Mouse (Mus musculus) hindbrain, postnatal 0 days (tissue): ENCODE data around the gene Lmx1a. TPM values are rescaled to one million over a fixed set of nuclear protein-coding genes. Genes with fewer than 3 reads are reported as not detected.

ENCODE experiments used
- ATAC-seq: fragments of 200-750 bp; cut with Nextera tagmentation; 2 replicates; pipeline ENCODE4 v1.8.0; 2017; ENCODE audit warnings: mild to moderate bottlenecking, moderate TSS enrichment, moderate library complexity
- DNase-seq: peaks from one replicate; pipeline ENCODE4 v3.0.0-alpha.2; 2015; ENCODE audit warnings: low spot score
- H3K27ac ChIP-seq: fragments of 300-500 bp; sonication (generic); 2 replicates; pipeline ENCODE4 v1.5.1; 2014; ENCODE audit warnings: mild to moderate bottlenecking
- H3K27me3 ChIP-seq: fragments of 300-500 bp; sonication (generic); 2 replicates; pipeline ENCODE4 v1.6.1; 2014; ENCODE audit warnings: low read length, mixed read lengths; ENCODE audit not compliant: insufficient read depth
- H3K36me3 ChIP-seq: fragments of 300-500 bp; sonication (generic); 2 replicates; pipeline ENCODE4 v1.6.1; 2014; ENCODE audit warnings: low read length, mixed read lengths; ENCODE audit not compliant: insufficient read depth
- H3K4me1 ChIP-seq: fragments of 300-500 bp; sonication (generic); 2 replicates; pipeline ENCODE4 v1.6.1; 2014; ENCODE audit warnings: antibody characterized with exemption, low read length, mixed read lengths; ENCODE audit not compliant: insufficient read depth
- H3K4me2 ChIP-seq: fragments of 300-500 bp; sonication (generic); 2 replicates; pipeline ENCODE4 v1.6.1; 2014; ENCODE audit warnings: low read depth, mild to moderate bottlenecking, low read length, moderate library complexity, mixed read lengths
- H3K4me3 ChIP-seq: fragments of 300-500 bp; sonication (generic); 2 replicates; pipeline ENCODE4 v1.5.1; 2014; ENCODE audit warnings: low read length
- H3K9ac ChIP-seq: fragments of 300-500 bp; sonication (generic); replicated peaks from 2 replicates; pipeline ENCODE4 v1.6.1; 2014; ENCODE audit warnings: mild to moderate bottlenecking, low read length, moderate library complexity, mixed read lengths
- H3K9me3 ChIP-seq: fragments of 300-500 bp; sonication (generic); 2 replicates; pipeline ENCODE4 v1.6.1; 2016; ENCODE audit warnings: low read length, mixed read lengths
- CTCF ChIP-seq: IDR thresholded peaks from 2 replicates; pipeline ENCODE4 v1.5.1; 2016; ENCODE audit warnings: antibody characterized with exemption, control low read depth, low read depth
- WGBS: fragments of 180-500 bp; shearing (Covaris S2); extraction: QIAGEN DNeasy Blood & Tissue Kit; methylation state at CpG from one replicate; pipeline ENCODE4 v1.1.7; 2014; 5-methylcytosine and 5-hydroxymethylcytosine counted together
- polyA plus RNA-seq: library from polyadenylated mRNA; unstranded; fragments of >200 nt; fragmentation: Nextera tagmentation; extraction: Ambion mirVana; gene quantifications from 2 replicates; pipeline ENCODE4 v1.2.1, GENCODE M21; 2015
- total RNA-seq: library from RNA; depleted of rRNA; stranded (reverse); fragments of >200 nt; gene quantifications from 2 replicates; pipeline ENCODE4 v1.2.3, GENCODE M21; 2014; rRNA removed

Lmx1a gene
- total and polyA plus RNA-seq, 2 experiments from 2014 or later = 5.7 to 12.5 TPM

DNA sequence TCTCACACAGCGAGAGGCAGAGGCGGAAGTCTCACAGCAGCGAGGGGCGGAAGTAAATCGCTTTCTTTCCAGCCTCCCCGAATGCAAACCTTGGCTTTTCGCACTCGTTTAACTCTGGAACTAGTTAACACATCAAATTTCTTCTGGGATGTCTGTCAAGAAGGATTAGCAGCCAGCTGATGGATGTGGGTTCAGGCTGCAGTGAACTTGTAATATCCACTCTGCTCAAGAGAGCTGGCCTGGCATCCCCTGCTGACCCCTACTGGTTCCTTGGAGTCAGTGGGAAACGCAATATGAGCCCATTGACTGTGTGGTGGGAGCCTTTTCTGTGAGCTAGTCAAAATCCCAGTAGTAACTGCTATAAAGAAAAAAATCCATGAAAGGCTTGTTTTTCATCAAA, 199.8 kb downstream of the Lmx1a start:
- H3K27me3 ChIP-seq = no peaks in the 10 kb centered on the region
- ATAC-seq (0 out of 2 replicates have a peak, but pooled peaks have one; percentile 67), DNase-seq (peak; percentile 68)
- H3K4me2 ChIP-seq = peak overlapping the region; percentile 42
- H3K27ac ChIP-seq = no peak overlapping the region
- no peak overlapping the region for H3K4me3 ChIP-seq
- no peaks in the 10 kb centered on the region for H3K9me3 ChIP-seq
- peak; percentile 66 for TF ChIP-seq CTCF
- H3K9ac ChIP-seq = 0 out of 2 replicates have a peak overlapping the region, but pooled peaks have one; percentile 10
- H3K4me1 ChIP-seq = no peaks in the 10 kb centered on the region
- H3K36me3 ChIP-seq = no peaks in the 10 kb centered on the region
- WGBS = 24% methylated on average over 9 of the region's 9 CpGs

GRCm38 (mm10) chr1:167896234-167896633, 207.2 kb downstream of the Lmx1a start:
- no peaks in the 10 kb centered on the region for H3K4me1 ChIP-seq
- ATAC-seq = peak; percentile 61
- peak; percentile 83 for TF ChIP-seq CTCF
- no peak overlapping the region for H3K9ac ChIP-seq
- no peaks in the 10 kb centered on the region for H3K36me3 ChIP-seq
- no peak overlapping the region for H3K4me3 ChIP-seq
- no peak overlapping the region for H3K27ac ChIP-seq
- H3K27me3 ChIP-seq = no peaks in the 10 kb centered on the region
- DNase-seq = peak; percentile 83
- H3K9me3 ChIP-seq = no peaks in the 10 kb centered on the region
- 36% methylated on average over 7 of the region's 7 CpGs for WGBS
- H3K4me2 ChIP-seq = no peak overlapping the region

Other genes with a start within 250 kb of the Lmx1a start
- 0.37 TPM in 1 of 2 replicates, not detected in the other for gene Lrrc52, start 222.5 kb upstream of the Lmx1a start, total RNA-seq
- not detected in 2 replicates for gene Lrrc52, start 222.5 kb upstream of the Lmx1a start, polyA plus RNA-seq
- 16.0 and 19.4 TPM in 2 replicates for gene Rxrg, start 90.9 kb upstream of the Lmx1a start, total RNA-seq
- gene Rxrg, start 90.9 kb upstream of the Lmx1a start, polyA plus RNA-seq = 22.3 and 23.5 TPM in 2 replicates